Mouse (Mus musculus): ENCODE results near the gene Snx29. TPM values are rescaled to one million over a fixed set of nuclear protein-coding genes. Genes with fewer than 3 reads are reported as not detected.

Snx29 gene
- polyA plus RNA-seq, 2 experiments from 2014 or later: 5.1 to 8.3 TPM

GRCm38 (mm10) chr16:11801960-11802539 lies 479.3 kb downstream of the Snx29 start:
- ATAC-seq: no peak

Other genes starting within 250 kb of the Snx29 start
- gene Txndc11, start 188.3 kb upstream of the Snx29 start, polyA plus RNA-seq (2017; shearing (Covaris generic)): 1 to 10 TPM; 7.9 to 8.2 TPM
- gene Zc3h7a, start 146.5 kb upstream of the Snx29 start, polyA plus RNA-seq (2017; shearing (Covaris generic)): 100 to 1,000 TPM; 210 to 235 TPM
- gene Rsl1d1, start 119.6 kb upstream of the Snx29 start, polyA plus RNA-seq (2017; shearing (Covaris generic)): 100 to 1,000 TPM; 186 to 201 TPM
- 10 to 100 TPM; 40.4 to 44.2 TPM for gene Gspt1, start 68.6 kb upstream of the Snx29 start, polyA plus RNA-seq (2017; shearing (Covaris generic))
- gene Tnfrsf17, start 9.1 kb upstream of the Snx29 start, polyA plus RNA-seq (2017; shearing (Covaris generic)): not detected